Mouse (Mus musculus) heart, adult 10 weeks (tissue): ENCODE data around the gene Vmn2r62. TPM values are rescaled to one million over a fixed set of nuclear protein-coding genes. Genes with fewer than 3 reads are reported as not detected.

Source experiments
- polyA plus RNA-seq: library from polyadenylated mRNA; stranded (reverse); fragments of 350-450 nt; fragmentation: Illumina TruSeq; extraction: RNeasy Lipid Tissue Mini Kit (QIAGEN cat#74804); gene quantifications from one replicate; pipeline ENCODE4 v1.2.3, GENCODE M21; 2014; ENCODE audit warnings: low read depth, low replicate concordance

Vmn2r62 gene
- polyA plus RNA-seq = not detected

GRCm38 (mm10) chr7:42793425-42793824 is at the start of gene Vmn2r62:
Gene Vmn2r62 (minus strand): TSS chr7:42793525.

GRCm38 (mm10) chr7:42726917-42727316 is 66.4 kb downstream of the Vmn2r62 start, which contains the start of gene Gm17067:
Gene Gm17067 (minus strand): TSS chr7:42727017.

Other genes starting within 250 kb of the Vmn2r62 start
- gene Gm21028, start 214.9 kb downstream of the Vmn2r62 start, polyA plus RNA-seq = not detected
- gene Zfp977, start 201.0 kb downstream of the Vmn2r62 start, polyA plus RNA-seq = 1.4 TPM
- 1.8 TPM for gene Zfp976, start 150.9 kb downstream of the Vmn2r62 start, polyA plus RNA-seq
- 3.8 TPM for gene Zfp975, start 100.8 kb downstream of the Vmn2r62 start, polyA plus RNA-seq
- not detected for gene Gm17067, start 66.5 kb downstream of the Vmn2r62 start, polyA plus RNA-seq
- not detected for gene Gm2381, start 73.7 kb upstream of the Vmn2r62 start, polyA plus RNA-seq
- gene Vmn2r63, start 140.3 kb upstream of the Vmn2r62 start, polyA plus RNA-seq = not detected
- not detected for gene Gm9268, start 225.2 kb upstream of the Vmn2r62 start, polyA plus RNA-seq